Mouse (Mus musculus): ENCODE measurements around the gene Usp22. TPM values are rescaled to one million over a fixed set of nuclear protein-coding genes. Genes with fewer than 3 reads are reported as not detected.

The Usp22 gene
- polyA plus RNA-seq, 1 experiment from 2014 or later: 182 TPM

GRCm38 (mm10) chr11:61207487-61208246 lies 32.8 kb upstream of the Usp22 start, which contains the start of gene Aldh3a1:
Aldh3a1 (plus strand) TSS chr11:61207537.
- Histone ChIP-seq H3K4me2 (replicated peaks; ENCODE audit: low read depth, low read length) (no peak within 1 kb of the TSS), H3K9ac (ENCODE audit: low read depth, low read length) (no peak within 1 kb of the TSS), H3K4me3 (ENCODE audit: low read length) (no peak within 1 kb of the TSS), H3K27me3 (ENCODE audit: control insufficient read depth, insufficient read depth, low read length) (peaks cover 10% of the 10 kb centered on the region; the same call in 1 of the 2 replicates), H3K4me1 (ENCODE audit: control insufficient read depth, insufficient read depth, low read length) (no peaks in the 10 kb centered on the region), H3K9me3 (ENCODE audit: control insufficient read depth, low read length) (no peaks in the 10 kb centered on the region), H3K36me3 (ENCODE audit: control insufficient read depth, insufficient read depth, low read length) (no peaks in the 10 kb centered on the region), H3K27ac (ENCODE audit: low read depth, low read length) (no peak within 1 kb of the TSS)
- 60% methylated on average over 10 of the region's 10 CpGs for WGBS
- ATAC-seq (ENCODE audit: low FRiP score, low TSS enrichment): no peak

DNA sequence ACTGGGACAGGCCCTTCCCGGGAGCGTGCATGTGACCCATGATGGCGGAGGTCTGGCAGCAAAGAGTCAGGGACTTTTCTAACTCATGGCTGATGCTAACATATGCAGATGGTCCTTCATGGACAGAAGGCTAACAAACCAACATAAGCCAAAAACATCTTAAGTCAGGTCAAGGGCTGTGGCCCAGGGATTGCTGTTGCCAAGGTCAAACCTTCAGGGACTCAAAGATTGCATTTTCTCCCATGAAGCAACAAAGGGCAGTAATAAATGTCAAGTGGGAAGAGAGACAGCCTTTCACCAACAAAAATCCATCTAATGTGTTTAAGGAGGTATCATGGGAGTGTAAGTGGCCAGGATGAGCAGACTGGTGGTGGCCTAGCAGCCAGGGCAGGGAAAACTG lies 31.3 kb upstream of the Usp22 start:
- Histone ChIP-seq H3K4me3 (ENCODE audit: low read length) (no peak overlapping the region), H3K4me1 (ENCODE audit: control insufficient read depth, insufficient read depth, low read length) (no peaks in the 10 kb centered on the region), H3K27ac (ENCODE audit: low read depth, low read length) (no peak overlapping the region), H3K4me2 (replicated peaks; ENCODE audit: low read depth, low read length) (no peak overlapping the region), H3K36me3 (ENCODE audit: control insufficient read depth, insufficient read depth, low read length) (no peaks in the 10 kb centered on the region), H3K9me3 (ENCODE audit: control insufficient read depth, low read length) (no peaks in the 10 kb centered on the region), H3K9ac (ENCODE audit: low read depth, low read length) (no peak overlapping the region), H3K27me3 (ENCODE audit: control insufficient read depth, insufficient read depth, low read length) (no peaks in the 10 kb centered on the region)
- 89% methylated on average over 3 of the region's 3 CpGs for WGBS
- ATAC-seq (ENCODE audit: low FRiP score, low TSS enrichment): no peak

GRCm38 (mm10) chr11:61205167-61205950 lies 30.5 kb upstream of the Usp22 start:
- Histone ChIP-seq H3K4me3 (ENCODE audit: low read length) (no peak overlapping the region), H3K36me3 (ENCODE audit: control insufficient read depth, insufficient read depth, low read length) (no peaks in the 10 kb centered on the region), H3K27ac (ENCODE audit: low read depth, low read length) (no peak overlapping the region), H3K9ac (ENCODE audit: low read depth, low read length) (no peak overlapping the region), H3K4me1 (ENCODE audit: control insufficient read depth, insufficient read depth, low read length) (no peaks in the 10 kb centered on the region), H3K9me3 (ENCODE audit: control insufficient read depth, low read length) (no peaks in the 10 kb centered on the region), H3K4me2 (replicated peaks; ENCODE audit: low read depth, low read length) (no peak overlapping the region), H3K27me3 (ENCODE audit: control insufficient read depth, insufficient read depth, low read length) (no peaks in the 10 kb centered on the region)
- 91% methylated on average over 9 of the region's 10 CpGs for WGBS
- no peak for ATAC-seq (ENCODE audit: low FRiP score, low TSS enrichment)

GRCm38 (mm10) chr11:61202810-61203209 lies 28.0 kb upstream of the Usp22 start:
- Histone ChIP-seq H3K27ac (ENCODE audit: low read depth, low read length) (no peak overlapping the region), H3K9ac (ENCODE audit: low read depth, low read length) (no peak overlapping the region), H3K27me3 (ENCODE audit: control insufficient read depth, insufficient read depth, low read length) (no peaks in the 10 kb centered on the region), H3K36me3 (ENCODE audit: control insufficient read depth, insufficient read depth, low read length) (no peaks in the 10 kb centered on the region), H3K4me2 (replicated peaks; ENCODE audit: low read depth, low read length) (no peak overlapping the region), H3K4me3 (ENCODE audit: low read length) (no peak overlapping the region), H3K9me3 (ENCODE audit: control insufficient read depth, low read length) (no peaks in the 10 kb centered on the region), H3K4me1 (ENCODE audit: control insufficient read depth, insufficient read depth, low read length) (no peaks in the 10 kb centered on the region)
- ATAC-seq (ENCODE audit: low FRiP score, low TSS enrichment): no peak
- 74% methylated on average over 2 of the region's 2 CpGs for WGBS

GRCm38 (mm10) chr11:61202186-61202585 lies 27.3 kb upstream of the Usp22 start:
- Histone ChIP-seq H3K9me3 (ENCODE audit: control insufficient read depth, low read length) (no peaks in the 10 kb centered on the region), H3K36me3 (ENCODE audit: control insufficient read depth, insufficient read depth, low read length) (no peaks in the 10 kb centered on the region), H3K27me3 (ENCODE audit: control insufficient read depth, insufficient read depth, low read length) (no peaks in the 10 kb centered on the region), H3K4me1 (ENCODE audit: control insufficient read depth, insufficient read depth, low read length) (no peaks in the 10 kb centered on the region), H3K9ac (ENCODE audit: low read depth, low read length) (no peak overlapping the region), H3K4me2 (replicated peaks; ENCODE audit: low read depth, low read length) (no peak overlapping the region), H3K4me3 (ENCODE audit: low read length) (no peak overlapping the region), H3K27ac (ENCODE audit: low read depth, low read length) (no peak overlapping the region)
- WGBS: 72% methylated on average over 6 of the region's 6 CpGs
- no peak for ATAC-seq (ENCODE audit: low FRiP score, low TSS enrichment)

GRCm38 (mm10) chr11:61199620-61200362 lies 24.9 kb upstream of the Usp22 start:
- ATAC-seq (ENCODE audit: low FRiP score, low TSS enrichment): no peak
- H3K9ac ChIP-seq (ENCODE audit: low read depth, low read length): no peak overlapping the region
- H3K4me2 ChIP-seq (replicated peaks; ENCODE audit: low read depth, low read length): no peak overlapping the region
- no peaks in the 10 kb centered on the region for H3K27me3 ChIP-seq (ENCODE audit: control insufficient read depth, insufficient read depth, low read length)
- H3K36me3 ChIP-seq (ENCODE audit: control insufficient read depth, insufficient read depth, low read length): no peaks in the 10 kb centered on the region
- H3K9me3 ChIP-seq (ENCODE audit: control insufficient read depth, low read length): no peaks in the 10 kb centered on the region
- no peak overlapping the region for H3K4me3 ChIP-seq (ENCODE audit: low read length)
- H3K4me1 ChIP-seq (ENCODE audit: control insufficient read depth, insufficient read depth, low read length): no peaks in the 10 kb centered on the region
- H3K27ac ChIP-seq (ENCODE audit: low read depth, low read length): no peak overlapping the region
- 65% methylated on average over 4 of the region's 4 CpGs for WGBS

DNA sequence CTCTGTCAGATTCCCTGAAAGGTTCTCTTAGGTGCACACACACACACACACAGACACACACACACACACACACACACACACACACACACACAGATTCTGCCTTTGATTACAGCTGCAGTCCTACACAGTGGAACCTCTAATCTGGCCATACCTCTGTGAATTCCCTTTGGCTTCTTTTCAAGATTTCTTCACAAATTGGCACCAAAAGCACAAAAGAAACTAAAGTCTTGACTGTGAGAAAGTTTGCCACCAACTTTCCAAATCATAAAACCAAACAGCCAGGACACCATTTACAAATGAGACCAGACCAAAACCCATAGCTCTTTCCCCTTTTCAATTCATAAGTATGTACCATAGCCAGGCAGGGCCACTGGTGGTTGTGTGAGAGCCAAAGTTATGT lies 23.1 kb upstream of the Usp22 start:
- H3K9me3 ChIP-seq (ENCODE audit: control insufficient read depth, low read length): no peaks in the 10 kb centered on the region
- H3K4me3 ChIP-seq (ENCODE audit: low read length): no peak overlapping the region
- no peak overlapping the region for H3K9ac ChIP-seq (ENCODE audit: low read depth, low read length)
- no peak for ATAC-seq (ENCODE audit: low FRiP score, low TSS enrichment)
- H3K27me3 ChIP-seq (ENCODE audit: control insufficient read depth, insufficient read depth, low read length): 0 out of 2 replicates have a peak, but pooled peaks cover 4% of the 10 kb centered on the region
- H3K4me2 ChIP-seq (replicated peaks; ENCODE audit: low read depth, low read length): no peak overlapping the region
- H3K36me3 ChIP-seq (ENCODE audit: control insufficient read depth, insufficient read depth, low read length): no peaks in the 10 kb centered on the region
- H3K27ac ChIP-seq (ENCODE audit: low read depth, low read length): no peak overlapping the region
- H3K4me1 ChIP-seq (ENCODE audit: control insufficient read depth, insufficient read depth, low read length): no peaks in the 10 kb centered on the region

- no peaks in the 10 kb centered on the region for H3K36me3 ChIP-seq (ENCODE audit: control insufficient read depth, insufficient read depth, low read length)
- H3K27ac ChIP-seq (ENCODE audit: low read depth, low read length): no peak overlapping the region
- H3K9ac ChIP-seq (ENCODE audit: low read depth, low read length): no peak overlapping the region
- no peaks in the 10 kb centered on the region for H3K4me1 ChIP-seq (ENCODE audit: control insufficient read depth, insufficient read depth, low read length)
- H3K4me3 ChIP-seq (ENCODE audit: low read length): no peak overlapping the region
- H3K9me3 ChIP-seq (ENCODE audit: control insufficient read depth, low read length): no peaks in the 10 kb centered on the region
- 89% methylated on average over 14 of the region's 14 CpGs for WGBS
- no peak for ATAC-seq (ENCODE audit: low FRiP score, low TSS enrichment)
- H3K4me2 ChIP-seq (replicated peaks; ENCODE audit: low read depth, low read length): no peak overlapping the region
- 0 out of 2 replicates have a peak, but pooled peaks cover 4% of the 10 kb centered on the region for H3K27me3 ChIP-seq (ENCODE audit: control insufficient read depth, insufficient read depth, low read length)
Observed at GRCm38 (mm10) chr11:61196616-61197353, 21.9 kb upstream of the Usp22 start.

Data from kidney, embryonic 14.5 days (tissue).